Mouse (Mus musculus): ENCODE data around the gene Fbxl20. TPM values are rescaled to one million over a fixed set of nuclear protein-coding genes. Genes with fewer than 3 reads are reported as not detected.
A peak's percentile ranks its signal among the peaks of the same experiment; 100 is the strongest.

Fbxl20 gene
- total RNA-seq, 2 experiments from 2014 or later, result 33.4 to 35.9 TPM

- DNase-seq (ENCODE audit: low spot score in 2 of 2), result no peak
Measured at GRCm38 (mm10) chr11:98101332-98101731, 48.9 kb downstream of the Fbxl20 start.

DNA sequence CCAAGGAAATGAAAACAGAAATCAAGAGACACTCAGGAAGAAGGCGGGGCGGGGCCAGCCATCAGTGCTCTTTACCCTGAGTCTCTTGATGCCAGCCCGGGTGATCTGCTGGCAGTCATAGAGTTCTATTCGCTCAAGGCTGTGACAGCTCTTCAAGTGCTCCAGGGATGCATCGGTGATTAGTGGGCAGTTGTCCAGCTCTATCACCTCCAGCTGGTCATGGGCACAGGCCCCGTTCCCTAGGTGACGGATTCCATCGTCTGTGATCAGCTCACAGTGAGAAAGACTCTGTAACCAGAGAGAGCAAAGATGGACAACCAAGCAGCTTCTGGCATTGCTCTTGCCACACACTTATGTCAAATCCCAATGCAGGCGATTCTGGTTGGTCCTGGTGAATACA, 59.6 kb downstream of the Fbxl20 start:
- DNase-seq (ENCODE audit: low spot score in 2 of 2), result no peak

DNA sequence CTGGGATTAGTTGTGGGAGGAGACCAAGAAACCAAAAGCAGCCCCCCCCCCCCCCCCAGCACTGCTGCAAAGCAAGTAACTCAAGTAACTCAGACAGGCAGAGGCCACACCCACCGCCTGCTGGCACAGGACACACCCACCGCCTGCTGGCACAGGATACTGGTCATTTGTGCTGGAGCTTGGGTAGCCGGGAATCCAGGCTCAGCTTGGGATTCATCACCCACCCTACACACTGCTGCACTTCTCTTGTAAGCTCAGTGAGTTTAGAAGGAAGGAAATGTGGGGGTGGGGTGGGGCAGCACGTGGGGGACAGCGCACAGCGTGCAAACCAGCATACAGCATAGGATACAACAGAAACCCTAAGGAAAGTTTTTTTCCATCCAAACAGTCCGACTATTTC, 62.0 kb downstream of the Fbxl20 start:
- DNase-seq (ENCODE audit: low spot score in 2 of 2), result peak; percentile 24 to 43

GRCm38 (mm10) chr11:98086574-98086973, 63.6 kb downstream of the Fbxl20 start:
- no peak for DNase-seq (ENCODE audit: low spot score in 2 of 2)

DNA sequence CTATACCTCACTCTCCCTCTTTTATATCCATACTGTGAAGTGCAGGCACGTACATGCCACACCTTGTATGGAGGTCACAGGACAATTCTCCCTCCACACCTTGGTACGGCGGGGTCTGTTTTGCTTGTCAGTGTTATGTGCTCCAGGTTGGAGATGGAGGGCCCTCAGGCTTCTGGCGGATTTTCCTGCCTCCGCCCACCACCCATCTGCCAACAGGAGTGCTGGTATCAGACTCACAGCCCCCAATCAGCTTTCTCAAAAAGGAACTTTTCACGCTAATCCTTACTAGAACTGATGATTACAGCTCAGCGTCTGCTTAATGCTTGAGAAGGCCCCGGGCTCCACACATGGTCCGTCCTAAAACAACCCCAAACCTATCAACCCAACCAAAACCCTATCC, 64.1 kb downstream of the Fbxl20 start:
- peak; percentile 31 to 44 for DNase-seq (ENCODE audit: low spot score in 2 of 2)

GRCm38 (mm10) chr11:98082745-98083144, 67.5 kb downstream of the Fbxl20 start:
- DNase-seq (ENCODE audit: low spot score in 2 of 2), result no peak

DNA sequence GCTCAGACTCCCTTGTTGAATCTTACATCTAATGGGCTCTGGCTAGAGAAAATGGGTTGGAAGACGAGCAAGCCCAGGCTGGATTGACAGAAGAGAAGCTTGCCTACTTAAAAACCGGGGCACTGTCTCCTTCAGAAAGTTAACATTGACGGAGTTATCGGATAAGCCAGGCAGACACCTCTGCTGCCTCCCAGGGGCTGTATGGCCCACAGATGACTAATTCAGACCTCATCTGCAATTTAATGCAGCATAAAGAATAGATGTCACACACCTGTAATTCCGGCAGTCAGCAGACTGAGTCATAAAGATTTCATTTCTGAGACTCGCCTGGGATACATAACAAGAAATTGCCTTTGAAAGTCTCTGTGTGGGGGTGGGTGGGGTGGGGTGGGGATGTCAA, 69.8 kb downstream of the Fbxl20 start:
- DNase-seq (ENCODE audit: low spot score in 2 of 2), result no peak

DNA sequence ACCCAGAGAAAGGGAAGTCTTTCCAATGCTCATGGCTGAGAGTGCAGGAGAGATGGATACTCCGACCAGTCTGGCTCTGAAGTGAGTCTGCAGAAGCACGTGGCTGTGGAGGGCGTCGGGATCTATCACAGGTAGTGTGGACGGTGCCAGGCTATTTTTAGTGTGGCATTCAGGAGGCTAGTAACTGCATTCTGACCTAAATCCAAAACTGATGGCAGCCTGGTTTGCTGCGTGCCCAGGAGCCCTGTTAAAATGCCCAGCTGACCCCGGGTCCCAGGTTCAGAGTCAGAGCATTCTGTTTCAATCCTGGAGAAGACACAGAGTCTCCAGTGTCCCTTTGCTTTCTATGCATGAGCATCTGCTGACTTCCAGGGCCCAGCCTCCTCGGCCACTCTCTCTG, 73.1 kb downstream of the Fbxl20 start:
- no peak for DNase-seq (ENCODE audit: low spot score in 2 of 2)

- DNase-seq (ENCODE audit: low spot score in 2 of 2), result peak; percentile 93 to 97
Measured at GRCm38 (mm10) chr11:98075195-98075808, 74.9 kb downstream of the Fbxl20 start.

DNA sequence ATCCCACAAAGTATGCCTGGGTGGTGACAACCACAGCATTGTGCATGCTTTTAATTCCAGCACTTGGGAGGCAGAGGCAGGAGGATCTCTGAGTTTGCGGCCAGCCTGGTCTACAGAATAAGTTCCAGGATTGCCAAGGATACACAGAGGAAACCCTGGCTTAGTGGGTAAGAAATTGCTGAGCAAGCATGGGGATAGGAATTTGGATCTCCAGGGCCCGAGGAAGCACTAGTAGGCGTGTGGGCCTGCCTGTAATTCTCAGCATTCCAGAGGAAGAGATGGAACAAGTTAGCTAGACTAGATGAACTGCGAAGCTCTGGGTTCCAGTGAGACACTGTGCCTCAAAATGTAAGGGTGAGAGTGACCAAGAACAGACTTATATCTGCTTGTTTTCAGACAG, 76.8 kb downstream of the Fbxl20 start:
- DNase-seq (ENCODE audit: low spot score in 2 of 2), result no peak

DNA sequence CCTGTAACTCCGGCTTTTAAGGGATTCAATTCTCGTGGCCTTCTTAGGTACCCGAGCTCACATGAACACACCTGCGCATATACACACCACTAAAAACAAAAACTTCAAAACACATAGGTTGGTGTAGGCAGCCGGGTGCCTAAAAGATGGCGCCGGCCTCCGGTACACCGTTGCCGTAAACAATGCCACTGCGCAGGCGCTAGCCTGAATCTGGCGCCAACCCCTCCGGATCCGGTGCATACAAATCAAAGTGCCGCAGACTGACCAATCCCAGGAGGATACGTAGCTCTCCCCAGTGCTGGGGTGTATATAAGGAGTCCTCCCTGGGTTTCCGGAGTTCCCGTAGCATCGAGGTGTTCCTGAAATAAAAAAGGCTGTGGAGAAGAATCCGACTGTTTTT, 82.9 kb downstream of the Fbxl20 start:
- no peak for DNase-seq (ENCODE audit: low spot score in 2 of 2)

DNA sequence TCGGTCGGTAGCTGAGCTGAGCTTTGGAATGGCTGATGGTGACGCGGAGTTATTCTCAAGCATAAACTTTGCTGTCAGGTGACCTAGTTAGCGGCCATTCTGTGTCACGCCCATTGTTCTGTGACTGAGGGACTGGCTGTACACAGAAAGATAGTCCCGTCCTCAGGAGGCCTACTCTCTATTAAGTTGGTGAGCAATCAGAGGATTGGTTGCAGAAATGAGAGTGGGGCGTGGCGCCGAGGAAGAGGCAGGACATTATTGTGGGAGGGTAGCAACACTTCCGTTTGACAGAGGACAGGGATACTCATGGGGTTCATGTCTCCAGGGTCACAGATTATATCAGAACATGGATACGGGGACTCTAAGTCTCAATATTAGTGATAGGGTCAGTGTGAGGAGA, 84.0 kb downstream of the Fbxl20 start:
- DNase-seq (ENCODE audit: low spot score in 2 of 2), result no peak

DNA sequence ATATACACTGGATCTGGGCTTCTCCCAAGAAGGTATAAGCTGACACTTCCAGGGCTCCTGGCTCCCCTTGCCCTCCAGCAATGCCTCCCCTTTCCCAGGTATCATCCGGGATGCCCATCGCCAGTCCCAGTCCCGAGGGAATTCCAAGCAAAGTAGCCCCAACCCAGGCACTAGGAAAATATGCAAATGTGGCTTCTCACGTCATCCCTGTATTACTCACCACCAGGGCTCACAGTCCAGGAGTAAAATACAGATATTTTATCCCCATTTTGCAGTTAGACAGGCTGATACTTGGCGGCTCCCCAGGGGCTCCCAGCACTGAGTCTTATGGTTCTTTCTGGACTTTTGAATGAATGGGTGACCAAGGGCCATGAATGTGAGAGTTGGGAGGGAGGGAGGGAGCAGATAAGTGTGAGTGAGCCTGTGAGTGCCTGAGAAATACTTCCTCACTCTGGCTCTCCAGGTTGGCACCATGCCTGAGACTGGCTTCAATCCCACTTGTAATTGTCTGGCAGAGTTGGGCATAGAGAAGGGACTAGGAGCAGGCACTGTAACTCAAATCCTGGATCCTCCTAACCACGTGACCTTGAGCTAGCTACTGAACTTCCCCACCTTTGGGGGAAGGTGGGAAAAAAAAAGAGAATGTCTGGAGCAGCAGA, 88.2 kb downstream of the Fbxl20 start:
- peak in 1 of 2 experiments; percentile 70 for DNase-seq (ENCODE audit: low spot score in 2 of 2)

DNA sequence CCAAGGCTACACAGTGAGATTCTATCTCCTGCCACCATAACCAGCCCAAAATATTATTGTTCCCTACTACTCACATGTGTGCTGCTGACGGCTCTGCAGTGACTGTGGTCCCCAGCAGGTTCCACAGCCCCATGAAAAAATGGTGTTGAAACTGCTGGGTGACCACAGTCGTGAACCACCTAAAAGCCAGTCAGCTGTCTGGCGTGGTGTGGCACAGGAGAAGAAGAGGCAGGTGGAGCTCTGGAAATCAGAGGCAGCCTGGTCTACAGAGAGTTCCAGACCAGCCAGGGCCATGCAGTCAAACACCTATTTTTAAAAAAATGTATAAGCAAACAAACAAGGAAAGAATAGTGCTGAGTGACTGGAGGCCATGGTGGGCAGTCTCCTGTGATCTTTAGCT, 88.8 kb downstream of the Fbxl20 start:
- DNase-seq (ENCODE audit: low spot score in 2 of 2), result no peak

DNA sequence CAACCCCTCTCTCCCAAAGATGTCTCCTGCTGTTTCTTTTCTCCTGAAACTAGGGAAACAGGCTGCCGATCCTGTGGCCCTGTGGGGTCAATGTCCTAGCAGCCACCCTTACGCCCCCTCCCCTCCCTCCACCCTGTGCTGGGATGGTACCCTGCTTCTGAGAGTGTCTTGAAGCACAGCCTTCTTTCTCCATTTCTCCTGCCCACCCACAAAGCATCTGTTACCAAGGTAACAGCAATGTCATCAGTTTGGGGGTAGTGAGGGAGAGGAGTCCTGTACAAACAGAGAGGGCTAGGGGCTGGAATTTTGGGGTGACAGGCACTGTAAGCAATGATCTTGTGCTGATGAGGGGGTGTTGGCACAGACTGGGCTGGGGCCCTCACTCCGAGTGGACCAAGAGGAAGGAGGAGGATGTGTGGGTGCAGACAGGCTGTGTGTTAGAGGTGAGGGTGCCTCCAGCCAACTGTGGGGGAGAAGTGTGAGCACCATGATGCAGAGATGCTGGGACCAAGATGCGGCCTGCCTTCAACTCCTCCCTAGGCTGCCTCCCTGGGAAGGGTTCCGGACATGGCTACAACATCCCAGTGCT, 90.0 kb downstream of the Fbxl20 start:
- DNase-seq (ENCODE audit: low spot score in 2 of 2), result peak; percentile 50 to 68

DNA sequence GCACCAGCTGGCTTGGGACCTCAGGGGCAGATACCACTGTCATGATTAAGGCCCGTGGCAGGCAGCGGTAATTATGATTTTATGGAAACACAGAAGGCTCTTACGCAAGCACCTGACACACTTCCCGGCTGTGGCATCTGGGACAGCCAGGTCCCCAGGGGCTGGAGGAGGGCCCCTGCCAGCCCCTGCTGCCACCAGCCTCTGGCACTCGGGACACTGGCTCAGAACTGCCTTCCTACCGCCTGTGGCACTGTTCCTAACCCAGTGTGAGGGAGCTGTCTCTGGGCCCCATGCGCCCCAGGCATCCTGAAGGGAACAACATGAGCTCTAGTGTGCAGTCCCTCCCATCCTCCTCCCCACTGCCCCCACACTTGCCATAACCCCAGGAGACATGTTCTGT, 90.5 kb downstream of the Fbxl20 start:
- DNase-seq (ENCODE audit: low spot score in 2 of 2), result peak; percentile 31 to 47

DNA sequence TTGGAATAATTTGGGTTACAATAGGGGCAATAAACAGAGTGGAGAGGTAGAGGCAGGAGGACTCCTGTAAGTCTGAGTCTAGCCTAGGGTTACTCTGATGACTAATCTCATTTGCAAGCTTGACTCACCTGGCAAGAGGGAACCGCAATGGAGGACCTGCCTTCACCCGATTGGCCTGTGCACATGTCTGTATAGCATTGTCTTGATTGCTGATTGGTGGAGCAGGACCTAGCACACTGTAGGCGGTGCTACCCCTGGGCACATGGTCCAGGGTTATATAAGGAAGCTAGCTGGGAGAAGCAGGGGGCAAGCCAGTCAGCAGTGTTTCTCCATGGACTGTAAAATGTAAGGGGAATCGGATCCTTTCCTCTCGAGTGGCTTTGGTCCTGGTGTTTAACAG, 92.2 kb downstream of the Fbxl20 start:
- DNase-seq (ENCODE audit: low spot score in 2 of 2), result no peak

- peak; percentile 44 to 62 for DNase-seq (ENCODE audit: low spot score in 2 of 2)
Measured at GRCm38 (mm10) chr11:98057466-98057865, 92.7 kb downstream of the Fbxl20 start.

DNA sequence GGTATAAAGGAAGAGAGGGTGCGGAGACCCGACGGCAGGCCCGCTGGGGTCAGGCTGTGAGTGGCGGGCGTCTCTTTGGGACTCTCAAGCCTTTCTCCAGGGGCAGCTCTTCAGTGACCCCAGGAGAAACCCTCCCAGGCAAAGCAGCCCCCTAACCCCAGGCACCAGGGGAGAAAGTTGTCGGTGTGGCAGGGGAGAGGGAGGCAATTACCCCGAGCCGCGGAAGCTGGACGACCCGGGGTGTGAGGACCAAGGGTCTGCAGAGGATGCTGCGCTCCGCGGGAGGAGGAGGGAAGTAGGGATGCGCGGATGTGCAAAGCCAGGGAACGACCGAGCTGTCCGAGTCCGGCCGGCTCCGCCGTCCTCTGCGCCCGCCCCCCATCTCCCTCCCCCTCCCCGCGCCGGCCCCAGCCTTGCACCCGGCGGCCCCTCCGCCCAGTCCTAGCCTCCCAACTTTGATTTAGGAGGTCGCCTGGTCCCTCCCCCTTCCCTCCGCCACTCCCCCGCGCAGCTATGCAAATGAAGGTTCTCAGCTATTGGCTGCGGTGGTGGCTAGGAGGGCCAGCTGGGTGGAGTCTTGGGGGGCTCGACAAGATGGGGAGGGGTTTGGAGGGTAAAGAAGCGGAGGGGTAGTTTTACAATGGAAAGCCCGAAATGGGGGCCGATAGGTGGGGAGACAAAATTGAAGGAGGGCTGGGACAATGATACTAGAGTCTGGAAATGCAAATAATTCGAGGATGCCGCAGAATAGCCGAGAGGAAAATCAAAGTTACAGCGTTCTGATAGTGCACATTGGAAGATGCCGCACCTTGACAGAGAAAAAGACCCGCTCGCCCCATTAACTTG, 97.0 kb downstream of the Fbxl20 start, which contains the start of gene Stac2:
Gene Stac2 (minus strand): TSS at position 474 of the 846 bp plus-strand sequence.
- DNase-seq (ENCODE audit: low spot score in 2 of 2), result peak; percentile 66 to 77

- peak; percentile 36 to 60 for DNase-seq (ENCODE audit: low spot score in 2 of 2)
Measured at GRCm38 (mm10) chr11:98052129-98052988, 97.8 kb downstream of the Fbxl20 start.

Data from left cerebral cortex, adult 18-20 months (tissue).